Mouse (Mus musculus): ENCODE measurements at regions not wholly inside any gene's neighbourhood (a gene's known extent, or its start where the extent isn't known, plus 50 kb on each side); places are given as distances from the start of the nearest gene placed in this dataset.

GRCm38 (mm10) chr16:49570031-49570430 lies 129.0 kb upstream of the Ift57 start:
- WGBS: 95% methylated on average over 2 of the region's 2 CpGs
- H3K9me3 ChIP-seq (ENCODE audit: low read length): no peaks in the 10 kb centered on the region
- H3K9ac ChIP-seq (replicated peaks; ENCODE audit: low read length): no peak overlapping the region
- TF ChIP-seq CTCF (IDR thresholded peaks at IDR 0.05; ENCODE audit: low read depth): no peak
- no peak overlapping the region for H3K27ac ChIP-seq
- H3K4me1 ChIP-seq (ENCODE audit: insufficient read depth, low read length): no peaks in the 10 kb centered on the region
- no peak for DNase-seq (ENCODE audit: low spot score)
- H3K36me3 ChIP-seq (ENCODE audit: insufficient read depth, low read length): no peaks in the 10 kb centered on the region
- H3K27me3 ChIP-seq (ENCODE audit: insufficient read depth, low read length): no peaks in the 10 kb centered on the region
- ATAC-seq: no peak
- H3K4me2 ChIP-seq (ENCODE audit: low read depth, low read length): no peak overlapping the region
- H3K4me3 ChIP-seq (ENCODE audit: low read length): no peak overlapping the region

DNA sequence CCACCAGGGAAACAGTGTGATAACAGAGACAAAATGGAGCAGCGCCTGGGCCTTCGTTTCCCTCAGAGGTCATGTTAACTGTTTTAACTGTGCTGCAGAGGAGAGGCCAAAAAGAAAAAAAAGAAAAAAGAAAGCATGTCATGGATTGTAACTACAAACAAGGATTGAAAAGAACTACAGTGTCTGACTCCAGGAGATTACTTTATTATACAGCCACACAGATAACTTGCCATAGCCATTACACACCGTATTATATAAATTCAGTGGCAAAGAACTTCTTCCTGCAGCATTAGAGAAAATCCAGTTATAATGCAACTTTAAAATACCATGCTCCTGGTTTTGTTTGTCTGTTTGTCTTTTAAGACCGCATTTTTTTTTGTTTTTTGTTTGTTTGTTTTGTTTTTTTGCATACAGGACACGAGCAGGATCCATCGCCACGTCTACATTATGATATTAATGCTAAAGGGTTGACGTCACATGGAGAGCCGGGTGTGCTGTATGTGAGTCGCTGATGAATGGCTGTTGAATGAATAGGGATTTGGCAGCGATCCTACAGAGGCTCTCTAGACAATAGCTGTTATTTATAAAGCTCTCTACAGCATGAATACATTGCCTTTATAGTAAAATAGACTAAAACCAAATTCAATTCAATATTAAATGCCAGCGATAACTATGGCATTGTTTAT lies 126.4 kb upstream of the Ift57 start:
- no peak overlapping the region for H3K27ac ChIP-seq
- ATAC-seq: peak; percentile 62; the same call in 1 of the 2 replicates
- 27% methylated on average over 12 of the region's 12 CpGs for WGBS
- no peaks in the 10 kb centered on the region for H3K9me3 ChIP-seq (ENCODE audit: low read length)
- no peak for TF ChIP-seq CTCF (IDR thresholded peaks at IDR 0.05; ENCODE audit: low read depth)
- H3K4me2 ChIP-seq (ENCODE audit: low read depth, low read length): peak overlapping the region; percentile 36
- H3K4me3 ChIP-seq (ENCODE audit: low read length): no peak overlapping the region
- H3K9ac ChIP-seq (replicated peaks; ENCODE audit: low read length): no peak overlapping the region
- H3K4me1 ChIP-seq (ENCODE audit: insufficient read depth, low read length): no peaks in the 10 kb centered on the region
- H3K27me3 ChIP-seq (ENCODE audit: insufficient read depth, low read length): no peaks in the 10 kb centered on the region
- no peaks in the 10 kb centered on the region for H3K36me3 ChIP-seq (ENCODE audit: insufficient read depth, low read length)
- DNase-seq (ENCODE audit: low spot score): peak; percentile 59

GRCm38 (mm10) chr16:49573171-49573517 lies 125.9 kb upstream of the Ift57 start:
- H3K27me3 ChIP-seq (ENCODE audit: insufficient read depth, low read length): no peaks in the 10 kb centered on the region
- H3K4me2 ChIP-seq (ENCODE audit: low read depth, low read length): peak overlapping the region; percentile 36
- no peak overlapping the region for H3K27ac ChIP-seq
- no peak overlapping the region for H3K4me3 ChIP-seq (ENCODE audit: low read length)
- no peak overlapping the region for H3K9ac ChIP-seq (replicated peaks; ENCODE audit: low read length)
- 29% methylated on average over 3 of the region's 3 CpGs for WGBS
- no peaks in the 10 kb centered on the region for H3K36me3 ChIP-seq (ENCODE audit: insufficient read depth, low read length)
- H3K9me3 ChIP-seq (ENCODE audit: low read length): no peaks in the 10 kb centered on the region
- TF ChIP-seq CTCF (IDR thresholded peaks at IDR 0.05; ENCODE audit: low read depth): no peak
- ATAC-seq (peak; percentile 55; the same call in 1 of the 2 replicates), DNase-seq (ENCODE audit: low spot score) (no peak)
- H3K4me1 ChIP-seq (ENCODE audit: insufficient read depth, low read length): no peaks in the 10 kb centered on the region

DNA sequence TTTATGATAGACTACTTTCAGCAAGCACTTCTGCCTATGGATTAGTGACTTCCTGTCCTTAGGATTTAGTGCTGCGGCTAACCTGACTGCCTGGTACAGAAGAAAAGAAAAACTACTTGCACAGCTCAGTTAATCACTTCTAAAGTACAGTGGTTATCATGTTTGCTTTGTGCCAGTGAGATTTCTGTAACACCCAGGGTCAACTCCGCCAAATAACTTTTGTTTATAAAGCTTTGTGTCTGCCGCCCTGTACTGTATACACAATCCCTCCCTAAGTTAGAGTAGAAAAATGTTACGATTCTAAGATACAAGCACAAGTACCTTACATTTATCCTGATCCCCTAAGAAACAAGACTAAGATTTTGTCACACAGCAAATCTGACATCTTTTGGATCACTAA lies 120.1 kb upstream of the Ift57 start:
- ATAC-seq: no peak

GRCm38 (mm10) chr16:49580708-49581107 lies 118.3 kb upstream of the Ift57 start:
- whole genome bisulfite sequencing: 93% methylated on average over 6 of the region's 6 CpGs
- DNase-seq (ENCODE audit: low spot score) (no peak), ATAC-seq (no peak)
- H3K4me3 ChIP-seq (ENCODE audit: low read length): no peak overlapping the region
- no peak overlapping the region for H3K27ac ChIP-seq
- no peaks in the 10 kb centered on the region for H3K4me1 ChIP-seq (ENCODE audit: insufficient read depth, low read length)
- H3K9ac ChIP-seq (replicated peaks; ENCODE audit: low read length): no peak overlapping the region
- H3K4me2 ChIP-seq (ENCODE audit: low read depth, low read length): no peak overlapping the region
- no peak for TF ChIP-seq CTCF (IDR thresholded peaks at IDR 0.05; ENCODE audit: low read depth)
- H3K9me3 ChIP-seq (ENCODE audit: low read length): no peaks in the 10 kb centered on the region
- H3K27me3 ChIP-seq (ENCODE audit: insufficient read depth, low read length): no peaks in the 10 kb centered on the region
- H3K36me3 ChIP-seq (ENCODE audit: insufficient read depth, low read length): no peaks in the 10 kb centered on the region

More for the DNA sequence above, 120.1 kb upstream of the Ift57 start:
- Histone ChIP-seq H3K4me1 (ENCODE audit: insufficient read depth, low read length) (no peaks in the 10 kb centered on the region), H3K9ac (replicated peaks; ENCODE audit: low read length) (no peak overlapping the region), H3K4me2 (ENCODE audit: low read depth, low read length) (no peak overlapping the region), H3K27ac (no peak overlapping the region), H3K4me3 (ENCODE audit: low read length) (no peak overlapping the region), H3K36me3 (ENCODE audit: insufficient read depth, low read length) (no peaks in the 10 kb centered on the region), H3K27me3 (ENCODE audit: insufficient read depth, low read length) (no peaks in the 10 kb centered on the region), H3K9me3 (ENCODE audit: low read length) (no peaks in the 10 kb centered on the region)
- no peak for DNase-seq (ENCODE audit: low spot score)
- no peak for TF ChIP-seq CTCF (IDR thresholded peaks at IDR 0.05; ENCODE audit: low read depth)
- WGBS: 87% methylated on average over 4 of the region's 4 CpGs

DNA sequence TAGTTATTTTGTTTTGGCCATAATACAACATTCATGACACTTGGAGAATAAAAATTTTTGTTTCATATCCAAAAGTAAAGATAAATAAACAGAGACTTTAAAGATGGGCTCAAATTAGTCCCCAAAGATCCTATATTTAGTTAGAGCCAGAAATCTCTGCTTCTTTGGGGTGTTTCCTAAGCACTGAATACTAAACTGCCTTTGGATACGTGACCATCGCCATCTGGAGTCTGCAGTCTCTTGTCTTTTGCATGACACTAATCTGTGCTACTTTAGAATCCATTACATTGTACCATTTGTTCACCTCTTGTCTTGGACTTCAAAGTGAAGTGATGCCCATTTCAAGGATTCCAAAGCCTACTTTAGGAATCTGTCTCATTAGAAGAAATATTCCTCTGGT lies 92.5 kb upstream of the Ift57 start:
- Histone ChIP-seq H3K36me3 (ENCODE audit: insufficient read depth, low read length) (no peaks in the 10 kb centered on the region), H3K9ac (replicated peaks; ENCODE audit: low read length) (no peak overlapping the region), H3K27me3 (ENCODE audit: insufficient read depth, low read length) (no peaks in the 10 kb centered on the region), H3K4me3 (ENCODE audit: low read length) (no peak overlapping the region), H3K4me2 (ENCODE audit: low read depth, low read length) (no peak overlapping the region), H3K4me1 (ENCODE audit: insufficient read depth, low read length) (no peaks in the 10 kb centered on the region), H3K9me3 (ENCODE audit: low read length) (no peaks in the 10 kb centered on the region), H3K27ac (no peak overlapping the region)
- WGBS: 80% methylated on average over 2 of the region's 2 CpGs
- no peak for TF ChIP-seq CTCF (IDR thresholded peaks at IDR 0.05; ENCODE audit: low read depth)
- no peak for DNase-seq (ENCODE audit: low spot score)
- ATAC-seq: no peak

DNA sequence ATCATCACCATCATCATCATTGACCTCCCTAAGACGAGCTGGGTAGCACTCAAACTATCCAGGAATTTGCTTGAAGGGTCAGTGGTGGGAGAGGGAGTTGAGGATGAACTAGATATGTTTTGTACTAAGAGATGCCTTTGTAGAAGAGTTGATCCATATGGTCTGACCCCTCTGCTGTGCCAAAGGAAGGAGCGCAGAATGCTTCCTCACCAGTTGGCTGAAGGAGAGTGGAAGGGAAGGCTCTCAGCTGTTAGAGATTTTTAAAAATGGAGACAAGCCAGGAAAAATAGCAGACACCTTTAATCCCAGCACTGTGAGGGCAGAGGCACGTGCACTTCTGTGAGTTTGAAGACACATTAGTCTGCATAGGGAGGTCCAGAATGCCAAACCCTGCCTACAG lies 84.2 kb upstream of the Ift57 start:
- peaks cover 4% of the 10 kb centered on the region; the same call in 1 of the 2 replicates for H3K9me3 ChIP-seq (ENCODE audit: low read length)
- no peak for TF ChIP-seq CTCF (IDR thresholded peaks at IDR 0.05; ENCODE audit: low read depth)
- no peak overlapping the region for H3K27ac ChIP-seq
- H3K9ac ChIP-seq (replicated peaks; ENCODE audit: low read length): no peak overlapping the region
- no peak overlapping the region for H3K4me3 ChIP-seq (ENCODE audit: low read length)
- H3K36me3 ChIP-seq (ENCODE audit: insufficient read depth, low read length): no peaks in the 10 kb centered on the region
- H3K4me2 ChIP-seq (ENCODE audit: low read depth, low read length): no peak overlapping the region
- ATAC-seq: no peak
- 0 out of 2 replicates have a peak, but pooled peaks cover 3% of the 10 kb centered on the region for H3K4me1 ChIP-seq (ENCODE audit: insufficient read depth, low read length)
- no peaks in the 10 kb centered on the region for H3K27me3 ChIP-seq (ENCODE audit: insufficient read depth, low read length)
- no peak for DNase-seq (ENCODE audit: low spot score)
- WGBS: 77% methylated on average over 3 of the region's 3 CpGs
